Mouse (Mus musculus): ENCODE data around the gene Jph2. TPM values are rescaled to one million over a fixed set of nuclear protein-coding genes. Genes with fewer than 3 reads are reported as not detected.

Gene Jph2
- total RNA-seq, 2 experiments from 2014 or later, result 0.46 to 0.48 TPM

DNA sequence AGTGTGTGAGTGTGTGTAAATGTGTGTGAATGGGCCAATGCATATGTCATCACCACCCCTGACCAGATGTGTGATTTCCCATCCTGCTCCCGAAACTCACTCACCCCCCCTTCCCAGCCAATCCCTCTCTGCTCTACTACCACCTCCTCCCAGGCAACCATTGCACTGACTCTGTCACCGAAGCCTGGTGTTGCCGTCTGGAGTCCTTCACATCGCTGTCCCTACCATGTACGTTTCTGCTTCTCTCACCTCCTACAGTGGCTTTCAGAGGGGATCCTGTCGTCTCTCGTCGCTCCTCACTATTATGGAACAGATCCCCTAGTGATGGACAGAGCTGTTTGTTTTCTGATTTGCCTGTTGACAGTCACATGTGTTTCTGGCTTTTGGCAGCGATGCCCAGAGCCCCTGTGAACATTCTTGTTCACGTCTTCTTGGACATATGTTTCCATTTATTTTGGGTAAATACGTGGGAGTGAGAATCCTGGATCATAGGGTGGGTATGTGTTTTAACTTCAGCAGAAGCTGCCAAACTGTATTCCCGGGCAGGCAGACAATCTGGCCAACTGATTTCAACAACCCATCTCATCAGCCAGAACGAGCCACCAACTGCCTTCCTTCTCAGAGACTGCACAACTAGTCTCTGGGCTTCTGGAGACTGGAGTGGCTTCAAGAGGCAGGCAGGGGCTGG, 65.3 kb downstream of the Jph2 start:
- intact Hi-C loops (cut with DNase I), result loop anchor here (5.0 kb wide), 1 partner anchor 410 kb away; no protein-coding TSS in a partner anchor
- DNase-seq (ENCODE audit: low spot score in 2 of 2), result peak; percentile 54 to 85

DNA sequence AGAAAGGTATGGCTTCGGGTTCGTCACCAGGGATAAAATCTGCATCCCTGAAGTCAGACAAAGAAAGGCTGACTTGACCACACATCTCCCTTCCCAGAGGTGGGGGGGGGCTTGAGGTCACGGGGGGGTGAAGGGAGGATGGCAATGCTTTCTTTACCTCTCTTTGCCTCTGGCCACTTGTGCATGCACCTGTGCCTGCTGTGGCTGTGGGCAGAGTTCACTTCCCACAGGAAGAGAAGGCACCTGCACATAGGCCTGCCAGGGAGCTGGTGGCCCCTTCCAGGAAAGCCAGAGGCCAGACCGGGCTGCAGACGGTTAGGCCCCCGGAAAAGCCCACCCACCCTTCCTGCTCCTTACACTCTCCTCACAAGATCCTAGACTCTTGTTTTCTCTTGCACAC, 66.4 kb downstream of the Jph2 start:
- intact Hi-C loops (cut with DNase I), result loop anchor here (2.0 to 5.0 kb wide), 2 partner anchors 283 to 409 kb away; no protein-coding TSS in a partner anchor
- no peak for DNase-seq (ENCODE audit: low spot score in 2 of 2)

GRCm38 (mm10) chr2:163330742-163331141, 67.1 kb downstream of the Jph2 start:
- intact Hi-C loops (cut with DNase I), result loop anchor here (1.0 to 5.0 kb wide), 3 partner anchors 229 to 408 kb away; no protein-coding TSS in a partner anchor
- peak; percentile 76 to 83 for DNase-seq (ENCODE audit: low spot score in 2 of 2)

GRCm38 (mm10) chr2:163323163-163323562, 74.6 kb downstream of the Jph2 start:
- DNase-seq (ENCODE audit: low spot score in 2 of 2), result no peak
- intact Hi-C loops (cut with DNase I), result no loop called here

- intact Hi-C loops (cut with DNase I), result loop anchor here (5.0 kb wide), 1 partner anchor 101 kb away; no protein-coding TSS in a partner anchor
Measured at GRCm38 (mm10) chr2:163318777-163319176, 79.0 kb downstream of the Jph2 start.

GRCm38 (mm10) chr2:163317281-163317680, 80.5 kb downstream of the Jph2 start:
- intact Hi-C loops (cut with DNase I), result loop anchor here (5.0 kb wide), 1 partner anchor 100 kb away; no protein-coding TSS in a partner anchor
- DNase-seq (ENCODE audit: low spot score in 2 of 2), result no peak

More at GRCm38 (mm10) chr2:163318777-163319176, 79.0 kb downstream of the Jph2 start:
- peak in 1 of 2 experiments; percentile 14 for DNase-seq (ENCODE audit: low spot score in 2 of 2)

DNA sequence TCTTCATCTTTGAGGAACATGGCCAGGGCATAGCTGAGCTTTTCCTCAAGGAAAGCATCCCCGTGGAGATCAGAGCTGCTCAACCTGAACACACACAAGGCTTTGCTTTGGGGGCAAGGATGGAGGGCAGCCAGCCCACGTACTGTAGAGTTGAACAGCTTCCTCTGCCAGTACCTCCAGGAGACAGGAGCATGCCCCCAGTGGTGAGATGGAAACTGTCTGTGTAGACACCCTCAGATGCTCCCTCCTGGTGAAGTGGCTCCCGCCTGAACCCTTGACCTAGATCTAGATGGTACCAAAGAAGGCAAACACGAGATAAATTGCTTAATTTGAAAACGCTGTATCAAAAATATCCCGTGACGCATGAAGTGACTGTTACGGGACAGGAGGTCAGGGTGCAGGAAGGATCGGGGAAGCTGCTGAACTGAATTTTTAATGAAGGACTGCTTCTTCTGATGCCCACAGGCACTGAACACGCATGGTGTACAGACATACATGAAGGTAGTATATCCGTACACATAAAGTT, 87.6 kb downstream of the Jph2 start:
- intact Hi-C loops (cut with DNase I), result no loop called here
- DNase-seq (ENCODE audit: low spot score in 2 of 2), result no peak

- DNase-seq (ENCODE audit: low spot score in 2 of 2), result peak; percentile 71 to 82
- intact Hi-C loops (cut with DNase I), result no loop called here
Measured at GRCm38 (mm10) chr2:163309376-163309775, 88.4 kb downstream of the Jph2 start.

GRCm38 (mm10) chr2:163303037-163303436, 94.8 kb downstream of the Jph2 start:
- DNase-seq (ENCODE audit: low spot score in 2 of 2), result no peak
- intact Hi-C loops (cut with DNase I), result no loop called here

DNA sequence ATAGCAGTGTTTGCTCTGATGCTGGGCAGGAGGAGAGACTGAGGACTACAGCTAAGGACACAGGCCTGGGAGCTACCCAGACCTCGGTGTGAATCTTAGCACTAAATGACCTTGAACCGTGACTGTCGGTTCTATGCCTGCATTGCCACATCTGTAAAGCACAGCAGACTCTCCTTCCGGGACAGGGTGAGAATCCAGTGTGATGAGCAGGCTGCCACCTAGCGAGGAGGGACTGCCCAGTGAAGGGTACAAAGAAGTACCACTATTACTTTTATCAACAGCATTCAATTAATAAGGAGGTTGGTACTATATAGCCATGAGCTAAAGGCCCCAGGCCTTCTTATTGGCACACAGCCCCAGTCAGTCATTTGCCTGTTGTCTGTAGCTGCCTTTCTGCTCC, 96.2 kb downstream of the Jph2 start:
- DNase-seq (ENCODE audit: low spot score in 2 of 2), result no peak
- intact Hi-C loops (cut with DNase I), result no loop called here

DNA sequence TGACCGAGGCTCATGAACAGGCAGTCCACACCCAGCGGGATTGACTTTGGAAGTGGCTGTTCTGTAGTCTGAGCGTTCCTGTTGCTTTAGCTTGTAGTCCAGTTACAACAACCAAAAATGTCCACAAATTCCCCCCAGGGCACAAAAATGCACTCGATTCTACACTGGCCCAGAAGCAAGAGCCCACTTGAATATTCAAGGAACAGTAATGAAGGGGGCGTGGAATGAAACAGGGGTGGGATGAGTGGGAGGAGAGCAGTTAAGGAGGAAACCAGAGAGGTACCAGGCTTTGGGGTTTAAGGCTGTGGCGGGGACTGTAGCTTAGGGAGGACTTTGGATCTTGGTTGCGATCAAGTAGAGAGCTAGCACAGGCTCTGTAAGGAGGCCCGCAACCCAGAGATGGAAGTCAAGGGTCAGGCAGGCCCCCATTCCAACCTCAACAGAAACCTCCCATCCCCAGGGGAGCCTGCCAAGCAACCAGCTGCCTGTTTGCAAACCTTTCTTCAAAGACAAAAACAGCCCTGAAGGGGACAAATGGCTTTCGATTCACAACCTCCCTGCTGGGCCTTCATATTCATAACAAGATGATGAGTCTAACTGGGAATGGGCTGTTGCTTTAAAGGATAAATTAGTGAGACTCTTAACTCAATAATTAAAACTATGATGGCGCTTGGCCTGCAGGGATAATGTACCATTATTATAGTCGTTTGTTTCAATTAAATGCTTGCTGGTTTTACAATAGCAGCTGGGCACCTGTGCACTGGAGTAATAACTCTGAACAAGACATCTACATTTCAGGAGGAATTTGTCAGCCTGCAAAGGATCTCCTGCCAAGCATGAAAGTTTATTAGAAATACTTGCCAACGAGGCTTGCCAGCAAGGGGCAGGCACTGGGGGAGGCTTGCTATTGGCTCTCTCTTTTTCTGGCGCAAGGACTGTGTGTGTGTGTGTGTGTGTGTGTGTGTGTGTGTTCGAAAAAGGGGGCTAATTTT, 97.4 kb downstream of the Jph2 start:
- intact Hi-C loops (cut with DNase I), result no loop called here
- no peak for DNase-seq (ENCODE audit: low spot score in 2 of 2)

DNA sequence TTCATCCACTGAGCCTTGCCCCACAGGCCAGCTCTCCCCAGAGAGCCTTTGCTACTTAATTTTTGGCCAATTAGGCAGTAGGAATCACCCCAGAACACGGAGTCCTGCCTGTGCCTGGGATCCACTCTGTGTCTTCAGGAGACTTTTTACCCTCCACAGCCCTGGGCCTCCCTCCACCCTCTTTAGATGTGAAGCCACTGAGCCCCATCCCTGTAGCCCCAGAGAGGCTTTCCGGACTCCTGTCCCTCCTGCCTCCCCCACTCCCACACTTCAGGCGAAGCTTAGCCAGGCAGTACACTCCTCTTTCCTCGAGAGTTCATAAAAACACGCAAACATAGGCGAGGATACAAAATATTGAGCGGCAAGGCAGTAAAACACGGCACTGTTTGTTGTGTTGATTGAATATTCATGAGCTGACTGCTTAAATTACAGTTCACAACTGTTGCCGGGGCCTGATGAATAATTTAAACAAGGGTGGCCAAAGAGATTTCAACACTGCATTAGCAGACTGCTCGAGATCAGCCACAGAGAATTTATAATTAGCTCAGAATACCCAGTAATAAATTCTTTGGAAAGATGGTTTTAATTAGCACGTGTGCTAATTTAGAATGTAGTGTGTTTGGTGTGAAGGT, 100.7 kb downstream of the Jph2 start:
- DNase-seq (ENCODE audit: low spot score in 2 of 2), result no peak
- intact Hi-C loops (cut with DNase I), result no loop called here

- no peak for DNase-seq (ENCODE audit: low spot score in 2 of 2)
- intact Hi-C loops (cut with DNase I), result no loop called here
Measured at GRCm38 (mm10) chr2:163288881-163289379, 108.9 kb downstream of the Jph2 start.

Other genes with a start within 250 kb of the Jph2 start
- gene Tox2, start 194.9 kb downstream of the Jph2 start, total RNA-seq (2021), result 10 to 100 TPM; 24.6 to 27.5 TPM
- gene Oser1, start 26.7 kb upstream of the Jph2 start, total RNA-seq (2021), result 10 to 100 TPM; 22.9 to 24.6 TPM
- gene Gdap1l1, start 40.5 kb upstream of the Jph2 start, total RNA-seq (2021), result 10 to 100 TPM; 68.8 to 77.1 TPM
- 10 to 100 TPM; 19.3 to 20.3 TPM for gene Fitm2, start 74.6 kb upstream of the Jph2 start, total RNA-seq (2021)
- gene R3hdml, start 94.3 kb upstream of the Jph2 start, total RNA-seq (2021), result not detected
- not detected for gene Hnf4a, start 108.8 kb upstream of the Jph2 start, total RNA-seq (2021)
- gene Ttpal, start 204.3 kb upstream of the Jph2 start, total RNA-seq (2021), result 10 to 100 TPM; 69.4 to 71.3 TPM
- gene Serinc3, start 247.1 kb upstream of the Jph2 start, total RNA-seq (2021), result 100 to 1,000 TPM; 243 to 244 TPM